Mouse (Mus musculus): ENCODE measurements at regions not wholly inside any gene's neighbourhood (a gene's known extent, or its start where the extent isn't known, plus 50 kb on each side); places are given as distances from the start of the nearest gene placed in this dataset.
A peak's percentile ranks its signal among the peaks of the same experiment; 100 is the strongest.

- Histone ChIP-seq H3K27ac (no peak overlapping the region), H3K4me2 (no peak overlapping the region), H3K36me3 (no peaks in the 10 kb centered on the region), H3K4me1 (peaks cover 23% of the 10 kb centered on the region), H3K9me3 (no peaks in the 10 kb centered on the region), H3K27me3 (peaks cover 27% of the 10 kb centered on the region), H3K4me3 (no peak overlapping the region), H3K9ac (no peak overlapping the region)
- ATAC-seq (ENCODE audit: insufficient number of reproducible peaks, insufficient read depth, low FRiP score, low TSS enrichment, low read depth): no peak
- WGBS: 11% methylated on average over 1 of the region's 1 CpGs
These were observed 255.3 kb downstream of the Icos start for GRCm38 (mm10) chr1:61233001-61233400.

GRCm38 (mm10) chr1:61233476-61234297 is 256.0 kb downstream of the Icos start:
- Histone ChIP-seq H3K27ac (no peak overlapping the region), H3K4me1 (peaks cover 23% of the 10 kb centered on the region), H3K4me2 (peak overlapping the region; percentile 54), H3K27me3 (peaks cover 27% of the 10 kb centered on the region), H3K9me3 (no peaks in the 10 kb centered on the region), H3K36me3 (no peaks in the 10 kb centered on the region), H3K9ac (no peak overlapping the region), H3K4me3 (peak overlapping the region; percentile 4; the same call in 1 of the 2 replicates)
- ATAC-seq (ENCODE audit: insufficient number of reproducible peaks, insufficient read depth, low FRiP score, low TSS enrichment, low read depth): no peak
- WGBS: 8% methylated on average over 10 of the region's 10 CpGs

- 5% methylated on average over 1 of the region's 1 CpGs for WGBS
- H3K9me3 ChIP-seq: no peaks in the 10 kb centered on the region
- H3K4me2 ChIP-seq: peak overlapping the region; percentile 54
- no peaks in the 10 kb centered on the region for H3K36me3 ChIP-seq
- H3K9ac ChIP-seq: no peak overlapping the region
- H3K4me1 ChIP-seq: peaks cover 19% of the 10 kb centered on the region
- ATAC-seq (ENCODE audit: insufficient number of reproducible peaks, insufficient read depth, low FRiP score, low TSS enrichment, low read depth): no peak
- H3K27ac ChIP-seq: no peak overlapping the region
- H3K4me3 ChIP-seq: peak overlapping the region; percentile 4; the same call in 1 of the 2 replicates
- peaks cover 27% of the 10 kb centered on the region for H3K27me3 ChIP-seq
These were observed 256.6 kb downstream of the Icos start for GRCm38 (mm10) chr1:61234298-61234682.

GRCm38 (mm10) chr1:61236511-61236910 is 258.8 kb downstream of the Icos start:
- no peak overlapping the region for H3K4me3 ChIP-seq
- peaks cover 19% of the 10 kb centered on the region for H3K4me1 ChIP-seq
- no peaks in the 10 kb centered on the region for H3K36me3 ChIP-seq
- ATAC-seq (ENCODE audit: insufficient number of reproducible peaks, insufficient read depth, low FRiP score, low TSS enrichment, low read depth): no peak
- 89% methylated on average over 2 of the region's 2 CpGs for WGBS
- H3K27ac ChIP-seq: no peak overlapping the region
- peaks cover 15% of the 10 kb centered on the region for H3K27me3 ChIP-seq
- H3K9me3 ChIP-seq: no peaks in the 10 kb centered on the region
- H3K9ac ChIP-seq: no peak overlapping the region
- H3K4me2 ChIP-seq: no peak overlapping the region

GRCm38 (mm10) chr1:61238668-61239067 is 260.9 kb downstream of the Icos start:
- Histone ChIP-seq H3K27me3 (peaks cover 3% of the 10 kb centered on the region; the same call in 1 of the 2 replicates), H3K36me3 (no peaks in the 10 kb centered on the region), H3K4me3 (no peak overlapping the region), H3K9ac (no peak overlapping the region), H3K4me1 (peaks cover 11% of the 10 kb centered on the region), H3K9me3 (no peaks in the 10 kb centered on the region), H3K4me2 (no peak overlapping the region), H3K27ac (no peak overlapping the region)
- 86% methylated on average over 3 of the region's 3 CpGs for WGBS
- ATAC-seq (ENCODE audit: insufficient number of reproducible peaks, insufficient read depth, low FRiP score, low TSS enrichment, low read depth): no peak

- Histone ChIP-seq H3K27me3 (peaks cover 6% of the 10 kb centered on the region; the same call in 1 of the 2 replicates), H3K9me3 (no peaks in the 10 kb centered on the region), H3K4me3 (no peak overlapping the region), H3K4me2 (no peak overlapping the region), H3K4me1 (no peaks in the 10 kb centered on the region), H3K36me3 (no peaks in the 10 kb centered on the region), H3K27ac (no peak overlapping the region), H3K9ac (no peak overlapping the region)
- ATAC-seq (ENCODE audit: insufficient number of reproducible peaks, insufficient read depth, low FRiP score, low TSS enrichment, low read depth): no peak
These were observed 279.8 kb downstream of the Icos start for GRCm38 (mm10) chr1:61257561-61257960.

- H3K4me1 ChIP-seq: peaks cover 6% of the 10 kb centered on the region
- peaks cover 18% of the 10 kb centered on the region for H3K27me3 ChIP-seq
- 59% methylated on average over 10 of the region's 10 CpGs for WGBS
- H3K9me3 ChIP-seq: no peaks in the 10 kb centered on the region
- no peak overlapping the region for H3K27ac ChIP-seq
- no peak overlapping the region for H3K4me2 ChIP-seq
- ATAC-seq (ENCODE audit: insufficient number of reproducible peaks, insufficient read depth, low FRiP score, low TSS enrichment, low read depth): no peak
- H3K4me3 ChIP-seq: no peak overlapping the region
- H3K9ac ChIP-seq: no peak overlapping the region
- H3K36me3 ChIP-seq: no peaks in the 10 kb centered on the region
These were observed 285.7 kb downstream of the Icos start for GRCm38 (mm10) chr1:61263466-61263865.

GRCm38 (mm10) chr1:61265706-61266127 is 288.0 kb downstream of the Icos start:
- Histone ChIP-seq H3K9ac (no peak overlapping the region), H3K4me1 (peaks cover 12% of the 10 kb centered on the region), H3K9me3 (no peaks in the 10 kb centered on the region), H3K27me3 (peaks cover 16% of the 10 kb centered on the region), H3K36me3 (no peaks in the 10 kb centered on the region), H3K27ac (no peak overlapping the region), H3K4me2 (no peak overlapping the region), H3K4me3 (no peak overlapping the region)
- 7% methylated on average over 4 of the region's 4 CpGs for WGBS
- no peak for ATAC-seq (ENCODE audit: insufficient number of reproducible peaks, insufficient read depth, low FRiP score, low TSS enrichment, low read depth)

- Histone ChIP-seq H3K27ac (no peak overlapping the region), H3K27me3 (no peaks in the 10 kb centered on the region; the same call in 1 of the 2 replicates), H3K9ac (no peak overlapping the region), H3K4me1 (peaks cover 6% of the 10 kb centered on the region; the same call in 1 of the 2 replicates), H3K36me3 (no peaks in the 10 kb centered on the region), H3K9me3 (no peaks in the 10 kb centered on the region), H3K4me3 (no peak overlapping the region), H3K4me2 (no peak overlapping the region)
- ATAC-seq (ENCODE audit: insufficient number of reproducible peaks, insufficient read depth, low FRiP score, low TSS enrichment, low read depth): no peak
- 87% methylated on average over 4 of the region's 4 CpGs for WGBS
These were observed 296.1 kb downstream of the Icos start for GRCm38 (mm10) chr1:61273843-61274242.

- WGBS: 87% methylated on average over 1 of the region's 1 CpGs
- H3K4me3 ChIP-seq: no peak overlapping the region
- no peak overlapping the region for H3K9ac ChIP-seq
- no peak overlapping the region for H3K27ac ChIP-seq
- peaks cover 6% of the 10 kb centered on the region; the same call in 1 of the 2 replicates for H3K4me1 ChIP-seq
- no peak overlapping the region for H3K4me2 ChIP-seq
- H3K27me3 ChIP-seq: no peaks in the 10 kb centered on the region; the same call in 1 of the 2 replicates
- no peak for ATAC-seq (ENCODE audit: insufficient number of reproducible peaks, insufficient read depth, low FRiP score, low TSS enrichment, low read depth)
- H3K9me3 ChIP-seq: no peaks in the 10 kb centered on the region
- H3K36me3 ChIP-seq: no peaks in the 10 kb centered on the region
These were observed 296.5 kb downstream of the Icos start for GRCm38 (mm10) chr1:61274244-61274643.

GRCm38 (mm10) chr1:61277170-61277710 is 299.5 kb downstream of the Icos start:
- Histone ChIP-seq H3K4me1 (no peaks in the 10 kb centered on the region), H3K27me3 (no peaks in the 10 kb centered on the region), H3K4me3 (no peak overlapping the region), H3K4me2 (no peak overlapping the region), H3K27ac (no peak overlapping the region), H3K9me3 (no peaks in the 10 kb centered on the region), H3K9ac (no peak overlapping the region), H3K36me3 (no peaks in the 10 kb centered on the region)
- ATAC-seq (ENCODE audit: insufficient number of reproducible peaks, insufficient read depth, low FRiP score, low TSS enrichment, low read depth): no peak
- 87% methylated on average over 4 of the region's 4 CpGs for WGBS

- no peak overlapping the region for H3K4me2 ChIP-seq
- no peak overlapping the region for H3K4me3 ChIP-seq
- no peak overlapping the region for H3K27ac ChIP-seq
- no peaks in the 10 kb centered on the region for H3K4me1 ChIP-seq
- H3K27me3 ChIP-seq: no peaks in the 10 kb centered on the region
- 56% methylated on average over 3 of the region's 3 CpGs for WGBS
- no peak overlapping the region for H3K9ac ChIP-seq
- no peaks in the 10 kb centered on the region for H3K9me3 ChIP-seq
- ATAC-seq (ENCODE audit: insufficient number of reproducible peaks, insufficient read depth, low FRiP score, low TSS enrichment, low read depth): no peak
- no peaks in the 10 kb centered on the region for H3K36me3 ChIP-seq
These were observed 310.5 kb downstream of the Icos start for GRCm38 (mm10) chr1:61288185-61288584.

Measured in embryonic facial prominence, embryonic 13.5 days (tissue).